Mouse (Mus musculus): Measurements from ENCODE around the gene Glrx.

DNA sequence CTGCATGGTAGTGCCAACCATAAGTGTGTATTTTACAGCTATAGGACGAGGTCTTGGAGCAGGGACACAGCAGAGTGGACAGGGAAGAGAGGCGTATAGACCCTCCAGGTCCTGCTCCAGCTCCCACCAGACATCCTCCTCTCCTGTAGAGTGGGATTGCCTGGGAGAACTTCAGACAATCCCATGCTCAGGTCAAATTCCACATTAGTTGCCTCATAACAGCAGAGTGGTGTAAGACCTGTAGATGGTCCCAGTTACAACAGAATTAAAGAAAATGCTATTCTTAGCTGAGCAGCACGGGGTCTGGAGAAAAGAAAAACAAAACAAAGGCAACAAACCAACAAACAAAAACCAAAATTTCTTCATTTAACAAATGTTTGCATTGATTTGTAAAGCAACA is 2.3 kb downstream of the Glrx start:
- TF ChIP-seq MAFK (IDR thresholded peaks at IDR 0.05; ENCODE audit: borderline replicate concordance, low read depth, low read length) = no peak
- no peak for TF ChIP-seq POLR2A (IDR thresholded peaks at IDR 0.05; ENCODE audit: control insufficient read depth in 1 of 2, insufficient read depth in 1 of 2, low read depth in 1 of 2, low read length in 2 of 2, poor library complexity in 1 of 2)
- TF ChIP-seq ZKSCAN1 (IDR thresholded peaks at IDR 0.05; ENCODE audit: low read depth, low read length) = no peak
- no peak for TF ChIP-seq E2F4 (IDR thresholded peaks at IDR 0.05; ENCODE audit: borderline replicate concordance, low read depth, low read length)
- TF ChIP-seq SMC3 (IDR thresholded peaks at IDR 0.05; ENCODE audit: low read depth, low read length) = no peak
- no peak for TF ChIP-seq CTCF (IDR thresholded peaks at IDR 0.05 in 2 of 3, conservative IDR thresholded peaks at IDR 0.05 in 1 of 3; ENCODE audit: control insufficient read depth in 1 of 3, insufficient read depth in 1 of 3, low read depth in 2 of 3, low read length in 3 of 3, poor library complexity in 1 of 3, severe bottlenecking in 1 of 3)
- TF ChIP-seq EP300 (IDR thresholded peaks at IDR 0.05; ENCODE audit: low read depth in 1 of 2, low read length in 2 of 2) = no peak
- no peak for TF ChIP-seq GATA1 (IDR thresholded peaks at IDR 0.05; ENCODE audit: low read depth, low read length)
- TF ChIP-seq GABPA (IDR thresholded peaks at IDR 0.05; ENCODE audit: low read depth, low read length) = no peak
- no peak for TF ChIP-seq MYC (IDR thresholded peaks at IDR 0.05; ENCODE audit: low read depth, low read length)

All from MEL (cell line).